Mouse (Mus musculus): ENCODE measurements at regions not wholly inside any gene's neighbourhood (a gene's known extent, or its start where the extent isn't known, plus 50 kb on each side); places are given as distances from the start of the nearest gene placed in this dataset.

DNA sequence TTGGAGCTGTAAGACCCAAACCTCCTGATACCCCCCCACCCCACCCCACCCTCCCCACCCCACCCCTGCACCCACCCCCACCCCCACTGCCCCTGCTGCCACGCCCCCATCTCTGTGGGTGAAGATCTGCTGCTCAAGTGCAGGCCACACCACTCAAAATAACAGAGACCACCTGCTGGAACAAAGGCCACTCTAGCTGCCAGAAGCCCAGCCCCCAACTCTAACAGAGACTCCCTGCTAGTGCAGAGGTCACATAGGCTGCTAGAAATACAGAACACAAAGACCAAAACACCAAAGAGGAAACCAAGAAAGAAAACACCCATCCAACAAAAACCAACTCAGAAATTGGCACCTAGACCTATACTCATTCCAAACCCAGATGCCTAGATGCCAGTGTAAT is 58.9 kb downstream of the Olfr267 start:
- no peak for DNase-seq (ENCODE audit: low read depth, low spot score)
- WGBS, result 60% methylated on average over 1 of the region's 1 CpGs

DNA sequence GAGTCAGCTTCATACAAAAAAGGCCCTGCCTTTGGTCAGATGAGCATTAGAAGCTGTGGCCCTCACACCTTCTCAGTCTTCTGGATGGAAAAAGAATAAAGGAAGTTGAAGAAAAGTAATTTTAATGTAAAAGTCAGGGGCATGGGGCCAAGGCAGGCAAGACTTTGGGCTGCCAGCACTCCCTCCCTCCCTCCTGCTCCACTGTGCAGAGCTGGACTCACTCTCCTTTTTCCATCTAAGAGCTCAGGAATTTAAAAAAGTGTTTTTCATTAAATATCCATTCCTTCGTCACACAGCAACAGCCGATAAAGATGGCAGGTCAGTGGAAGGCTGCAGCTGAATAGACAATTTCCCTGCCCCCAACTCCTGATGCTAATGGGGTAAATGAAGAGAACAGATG is 61.1 kb downstream of the Olfr267 start:
- no peak for DNase-seq (ENCODE audit: low read depth, low spot score)
- WGBS, result 87% methylated on average over 2 of the region's 2 CpGs

DNA sequence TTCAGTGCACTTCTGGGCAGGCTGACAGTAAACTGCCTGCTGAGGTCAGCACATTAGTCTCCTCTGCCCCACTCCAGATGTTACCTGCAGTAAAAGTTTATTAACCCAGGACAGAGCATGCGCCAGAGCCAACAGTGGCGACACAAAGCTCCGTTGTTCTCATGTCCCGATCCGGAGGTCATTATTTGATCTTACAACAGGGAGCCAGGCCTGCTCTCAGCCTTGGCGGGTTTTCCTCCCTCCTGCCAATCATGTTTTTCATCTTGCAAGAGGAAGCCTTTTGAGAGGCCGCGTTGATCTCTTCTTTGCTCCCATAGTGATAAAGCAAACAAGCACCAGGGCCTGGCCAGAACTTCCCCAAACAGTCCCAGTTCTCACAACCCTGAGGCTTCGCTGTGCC is 64.7 kb downstream of the Olfr267 start:
- 9% methylated on average over 9 of the region's 9 CpGs for WGBS
- DNase-seq (ENCODE audit: low read depth, low spot score), result peak; percentile 81

DNA sequence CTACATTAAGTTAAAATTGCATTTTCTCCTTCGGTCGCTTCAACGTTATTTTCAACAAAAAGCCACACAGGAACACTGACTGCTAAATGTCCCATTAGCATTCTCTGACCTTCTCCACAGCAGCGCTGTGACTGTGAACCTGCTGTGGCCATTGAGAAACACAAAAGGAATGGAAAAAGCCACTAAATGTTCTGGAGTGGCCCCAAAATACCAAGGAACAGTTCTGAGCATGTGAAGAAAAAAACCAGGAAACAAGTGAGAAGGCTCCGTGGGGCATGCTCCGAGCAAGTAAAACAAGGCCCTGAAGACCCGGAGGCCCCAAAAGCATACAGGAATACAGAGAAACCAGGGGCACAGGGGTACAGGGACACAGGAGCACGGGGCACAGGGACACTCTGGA is 66.8 kb downstream of the Olfr267 start:
- 92% methylated on average over 8 of the region's 8 CpGs for WGBS
- no peak for DNase-seq (ENCODE audit: low read depth, low spot score)

DNA sequence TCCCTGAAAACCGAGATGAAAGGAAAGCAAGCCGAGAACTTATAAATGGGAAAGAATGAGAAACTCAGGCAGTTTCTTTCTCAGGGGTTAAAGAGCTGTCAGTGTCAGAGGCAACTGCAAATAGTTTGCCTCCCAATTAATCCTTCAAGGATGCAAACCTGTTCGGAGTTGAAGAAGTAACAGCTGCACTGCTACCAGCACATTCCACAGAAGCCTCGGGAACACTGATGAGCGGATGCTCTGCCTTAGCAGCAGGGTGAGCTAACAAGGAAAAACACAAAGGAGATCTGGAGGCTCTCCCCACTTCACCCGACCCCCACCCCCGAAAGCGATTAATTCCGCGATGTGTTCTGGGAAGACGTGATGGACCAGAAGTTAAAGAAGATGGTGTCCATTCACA is 71.1 kb downstream of the Olfr267 start:
- WGBS, result 77% methylated on average over 11 of the region's 11 CpGs
- no peak for DNase-seq (ENCODE audit: low read depth, low spot score)

DNA sequence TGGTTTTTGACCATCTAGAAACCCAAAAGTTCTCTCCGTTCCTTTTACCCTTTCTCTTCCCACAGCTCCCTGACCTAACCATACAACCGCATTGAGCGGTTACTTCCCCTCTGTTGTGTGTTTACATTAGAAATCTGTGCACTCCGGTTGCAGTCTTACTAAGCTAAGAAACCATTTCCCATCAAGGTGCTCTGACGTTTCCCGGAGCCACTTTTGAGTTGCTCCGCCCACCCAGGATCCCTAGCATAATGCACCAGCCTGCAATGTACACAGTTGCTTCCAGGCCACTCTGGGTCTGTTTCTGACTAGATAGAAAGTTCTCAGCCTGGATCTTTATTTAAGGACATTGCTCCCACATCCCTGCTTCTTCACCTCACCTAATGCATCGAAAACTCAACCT is 71.7 kb downstream of the Olfr267 start:
- no peak for DNase-seq (ENCODE audit: low read depth, low spot score)
- 58% methylated on average over 8 of the region's 8 CpGs for WGBS

DNA sequence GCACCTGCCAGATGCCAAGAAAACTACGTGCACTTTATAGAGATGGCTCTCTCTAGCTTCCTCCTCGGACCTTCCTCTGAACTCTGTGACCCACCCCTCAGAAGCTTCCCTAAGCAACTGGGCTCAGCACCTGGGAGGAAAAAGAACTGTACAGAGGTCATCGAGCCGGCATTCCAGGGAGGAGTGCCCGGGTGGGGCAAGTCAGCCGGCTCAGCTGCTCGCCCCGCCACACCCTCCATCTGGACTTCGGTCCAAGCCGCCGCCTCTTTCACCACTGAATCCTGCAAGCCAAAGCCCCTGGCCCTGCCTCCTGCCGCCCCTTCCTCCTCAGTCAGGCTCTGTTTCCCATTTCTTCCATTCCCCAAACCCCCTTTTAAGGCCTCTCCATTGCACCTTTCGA is 73.3 kb downstream of the Olfr267 start:
- peak; percentile 95 for DNase-seq (ENCODE audit: low read depth, low spot score)
- 21% methylated on average over 13 of the region's 13 CpGs for WGBS

DNA sequence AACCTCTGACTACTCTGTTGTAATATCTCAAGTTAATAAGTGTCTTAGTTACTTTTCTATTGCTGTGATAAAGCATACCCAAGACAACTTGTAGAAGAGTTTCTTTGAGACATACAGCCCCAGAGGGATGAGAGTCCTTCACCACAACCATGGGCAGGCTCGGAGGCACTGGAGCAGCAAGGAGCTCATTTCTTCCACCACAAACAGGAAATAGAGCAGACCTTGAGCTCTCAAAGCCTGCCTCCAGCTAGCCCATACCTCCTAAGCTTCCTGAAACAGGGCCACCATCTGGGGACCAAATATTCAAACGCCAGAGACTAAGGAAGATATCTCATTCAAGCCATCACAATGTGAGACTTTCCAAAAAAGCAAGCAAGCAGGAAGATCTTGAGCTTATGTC is 74.6 kb downstream of the Olfr267 start:
- DNase-seq (ENCODE audit: low read depth, low spot score), result no peak
- WGBS, result 86% methylated on average over 2 of the region's 2 CpGs

DNA sequence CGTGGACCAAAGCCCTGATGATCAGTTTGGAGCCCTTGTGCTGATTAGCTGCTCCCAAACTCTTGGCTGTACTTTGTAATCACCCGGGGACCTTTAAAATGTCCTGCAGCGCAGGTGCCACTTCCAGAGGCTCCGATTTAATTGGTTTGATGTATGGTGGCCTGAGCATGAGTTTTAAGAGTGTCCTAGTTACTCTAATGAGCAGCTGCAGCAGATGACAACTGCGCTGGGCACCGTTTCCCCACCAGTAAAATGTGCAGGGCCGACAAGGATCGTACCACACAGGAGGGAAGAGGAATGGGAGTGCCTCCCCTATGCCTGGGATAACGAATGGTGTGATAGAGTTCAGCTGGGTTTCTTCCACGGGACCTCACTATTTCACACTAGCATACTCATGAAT is 75.3 kb downstream of the Olfr267 start:
- WGBS, result 91% methylated on average over 10 of the region's 10 CpGs
- DNase-seq (ENCODE audit: low read depth, low spot score), result no peak

DNA sequence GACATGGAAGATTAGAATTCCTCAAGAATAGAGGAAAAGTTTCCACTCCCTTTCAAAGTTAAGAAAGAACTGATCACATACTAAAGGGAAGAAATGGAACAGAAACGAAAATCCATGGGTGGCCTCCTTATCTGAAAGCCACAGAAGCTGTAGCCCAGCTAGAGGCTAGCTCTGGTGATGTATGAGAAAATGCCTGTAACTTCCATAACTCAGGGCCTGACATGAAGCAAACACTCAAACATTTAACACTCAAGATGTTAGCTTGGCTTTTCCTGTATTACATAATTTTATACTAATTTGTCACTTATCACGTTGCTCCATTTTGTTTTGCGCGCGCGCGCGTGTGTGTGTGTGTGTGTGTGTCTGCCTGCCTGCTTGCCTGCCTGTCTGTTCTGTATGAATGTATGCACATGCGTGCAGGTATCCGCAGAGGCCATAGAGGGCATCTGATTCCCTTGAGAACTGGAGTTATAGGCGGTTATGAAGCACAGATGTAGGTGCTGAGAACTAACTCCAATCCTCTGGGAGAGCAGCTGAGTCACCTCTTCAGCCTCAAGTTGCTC is 88.2 kb downstream of the Olfr267 start:
- WGBS, result 89% methylated on average over 11 of the region's 11 CpGs
- DNase-seq (ENCODE audit: low read depth, low spot score), result no peak

DNA sequence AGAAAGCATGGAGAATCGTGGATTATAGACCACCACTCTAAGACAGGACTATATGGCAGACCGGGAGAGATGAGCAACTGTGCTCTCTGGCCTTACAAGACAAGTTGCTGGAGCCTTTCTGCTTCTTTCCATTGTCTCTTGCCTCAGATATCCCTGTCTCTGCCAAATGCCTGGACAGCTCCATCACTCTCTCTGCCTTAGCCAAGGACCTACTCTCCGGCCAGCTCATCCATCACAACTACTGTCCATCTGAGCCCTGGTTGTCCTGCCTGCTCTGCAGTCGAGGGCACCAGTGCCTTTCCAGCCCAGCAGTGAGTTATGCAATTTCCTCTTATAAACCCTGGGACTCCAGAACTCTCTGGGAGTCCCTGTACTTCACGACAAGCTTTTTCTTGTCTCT is 88.7 kb downstream of the Olfr267 start:
- no peak for DNase-seq (ENCODE audit: low read depth, low spot score)
- 61% methylated on average over 5 of the region's 5 CpGs for whole genome bisulfite sequencing

DNA sequence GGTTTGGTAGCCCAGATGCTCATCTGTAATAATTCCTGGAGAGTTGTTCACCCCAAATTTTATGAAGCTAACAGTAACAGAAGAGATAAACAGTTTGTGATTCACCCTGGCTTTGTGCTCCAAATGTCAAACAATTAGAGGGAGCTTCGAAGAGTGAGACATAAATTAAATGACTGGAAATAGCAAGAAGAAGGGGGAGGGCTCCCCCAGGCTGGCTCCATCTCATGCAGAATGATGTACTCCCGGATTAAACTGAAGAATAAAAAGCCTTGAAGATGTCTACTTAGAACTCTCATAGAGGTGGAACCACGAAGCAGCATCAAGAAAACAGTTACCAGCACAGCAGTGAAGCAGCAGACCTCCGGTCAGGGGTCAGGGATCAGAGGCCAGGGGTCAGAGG is 90.8 kb downstream of the Olfr267 start:
- no peak for DNase-seq (ENCODE audit: low read depth, low spot score)
- WGBS, result 59% methylated on average over 4 of the region's 4 CpGs

DNA sequence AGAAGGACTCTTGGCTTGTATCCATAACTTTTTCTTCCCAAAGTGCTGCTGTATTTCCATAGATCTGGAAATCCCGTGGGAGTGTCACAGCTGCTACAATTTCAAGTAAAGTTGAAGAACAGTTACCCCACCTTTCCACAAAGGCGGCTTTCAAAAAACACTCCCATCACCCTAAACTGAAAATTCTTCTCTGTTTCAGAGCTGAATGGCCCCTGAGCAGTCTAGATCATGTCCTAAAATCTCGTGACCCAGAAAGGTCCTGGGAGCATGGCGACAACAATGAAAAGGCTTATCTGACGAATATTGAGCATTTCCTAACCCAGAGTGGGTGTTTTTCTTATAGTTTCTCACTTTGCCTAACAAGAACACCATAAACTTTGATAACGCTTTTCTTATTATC is 92.2 kb downstream of the Olfr267 start:
- 86% methylated on average over 6 of the region's 6 CpGs for WGBS
- no peak for DNase-seq (ENCODE audit: low read depth, low spot score)

DNA sequence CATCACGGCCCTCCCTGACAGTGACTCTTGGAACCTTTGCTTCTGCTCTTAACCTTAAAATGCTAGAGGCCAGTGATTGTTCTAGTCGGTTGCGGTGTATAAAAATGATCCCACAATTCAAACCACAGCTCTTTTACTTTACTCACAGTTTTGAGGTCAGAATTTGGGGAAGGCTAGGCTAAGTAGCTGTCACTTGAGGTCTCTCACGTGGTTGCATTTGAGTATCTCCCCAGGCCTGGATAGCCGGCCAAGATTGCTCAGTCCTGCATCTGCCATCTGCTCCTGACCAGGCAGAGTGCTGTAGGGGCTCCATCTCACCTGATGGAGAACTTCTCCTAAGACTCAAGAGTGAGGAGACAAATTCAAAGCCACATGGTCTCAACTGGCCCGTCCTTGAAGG is 94.5 kb downstream of the Olfr267 start:
- WGBS, result 81% methylated on average over 6 of the region's 6 CpGs
- no peak for DNase-seq (ENCODE audit: low read depth, low spot score)

DNA sequence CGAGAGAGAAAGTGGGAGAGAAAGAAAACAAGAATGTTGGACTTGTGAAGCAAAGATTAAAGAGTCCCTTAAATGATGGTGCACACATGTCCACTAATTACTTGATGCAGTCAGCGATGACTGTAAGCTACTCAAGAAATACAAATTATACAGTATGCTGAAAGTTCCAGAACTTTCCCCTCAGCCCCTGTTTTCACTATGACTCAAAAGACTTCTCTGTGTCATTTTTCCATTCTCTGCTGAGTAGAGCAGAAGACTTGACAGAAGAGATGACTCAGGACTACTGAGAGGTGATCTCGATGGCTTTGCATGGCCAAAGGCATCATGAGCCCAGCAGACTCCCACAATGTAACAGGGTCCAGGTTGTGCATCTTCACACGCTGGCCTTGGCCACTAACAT is 105.6 kb downstream of the Olfr267 start:
- DNase-seq (ENCODE audit: low read depth, low spot score), result no peak
- WGBS, result 92% methylated on average over 4 of the region's 4 CpGs

DNA sequence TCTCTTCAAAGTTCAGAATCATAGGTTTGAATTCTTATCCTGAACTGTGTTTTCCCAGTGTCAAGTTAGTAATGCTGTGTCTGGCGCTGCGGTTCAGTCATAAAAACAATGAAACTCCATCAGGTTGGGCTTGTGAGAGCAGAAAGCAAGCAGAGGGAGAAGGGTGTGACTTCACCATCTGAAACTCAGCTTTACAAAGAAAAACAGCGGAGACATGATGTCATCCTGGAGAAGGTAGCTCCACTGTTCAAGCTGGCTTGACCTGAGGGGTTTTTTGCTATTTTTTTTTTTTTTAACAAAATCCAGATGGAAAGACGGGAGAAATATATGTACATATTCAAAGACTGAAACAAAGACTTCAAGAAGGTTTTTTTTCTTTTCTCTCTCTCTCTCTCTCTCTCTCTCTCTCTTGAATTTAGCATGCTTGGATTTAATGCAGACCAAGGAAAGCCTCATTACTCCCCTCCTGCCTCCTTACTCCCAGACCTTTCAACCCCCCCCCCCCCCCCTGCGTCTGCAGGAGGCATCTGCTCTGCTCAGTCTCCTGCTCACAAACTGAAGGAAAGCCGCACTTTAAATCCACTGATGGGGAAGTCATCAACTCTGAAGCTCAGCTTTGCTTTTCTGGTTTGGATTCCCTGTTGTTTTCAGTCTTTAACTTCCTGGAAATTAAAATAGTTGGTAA is 109.7 kb downstream of the Olfr267 start:
- 61% methylated on average over 6 of the region's 6 CpGs for WGBS
- no peak for DNase-seq (ENCODE audit: low read depth, low spot score)

DNA sequence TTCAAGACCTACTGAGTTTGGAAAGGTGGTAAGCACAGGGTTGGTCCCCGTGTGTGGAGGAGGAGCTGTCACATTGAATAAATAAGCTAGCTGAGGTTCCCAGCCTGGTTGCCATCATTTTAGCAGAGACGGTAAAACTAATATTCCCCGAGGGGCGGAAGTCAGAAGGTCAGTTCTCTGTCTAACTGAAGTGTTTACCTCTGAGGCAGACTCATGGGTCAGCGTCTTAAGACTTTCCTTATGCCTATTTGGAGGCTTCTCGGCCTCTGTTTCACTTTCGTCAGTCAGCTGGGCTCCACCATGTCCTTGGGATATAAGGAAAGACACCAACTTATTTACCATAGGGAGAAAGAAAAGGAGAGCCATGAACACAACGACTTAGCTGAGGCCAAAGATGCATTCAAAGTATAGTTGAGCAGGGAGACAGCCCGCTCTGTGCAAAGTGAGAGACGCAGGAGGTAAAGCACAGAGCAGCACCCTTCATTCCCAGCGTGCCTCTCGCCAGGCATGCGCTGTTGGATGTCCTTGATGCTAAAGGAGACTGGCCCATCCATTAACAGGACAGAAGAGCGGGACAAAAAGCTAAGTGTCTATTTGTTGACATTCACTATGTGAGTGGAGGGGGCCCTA is 116.0 kb downstream of the Olfr267 start:
- 73% methylated on average over 14 of the region's 14 CpGs for WGBS

DNA sequence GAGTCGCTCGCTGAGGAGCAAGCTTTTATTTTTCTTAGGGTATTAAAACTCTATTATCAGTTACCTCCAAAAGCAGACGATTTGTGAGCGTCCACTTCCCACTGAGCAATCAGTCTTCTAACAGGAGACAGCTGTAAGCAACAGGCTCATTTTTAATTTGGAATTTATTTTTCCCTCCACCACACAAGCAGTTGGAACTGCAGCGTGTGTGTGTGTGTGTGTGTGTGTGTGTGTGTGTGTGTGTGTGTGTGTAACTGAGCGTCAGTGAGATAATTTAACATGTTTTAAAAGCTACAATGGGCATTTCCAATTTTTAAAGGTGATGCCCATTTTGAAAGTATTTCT is 116.6 kb downstream of the Olfr267 start:
- 64% methylated on average over 6 of the region's 6 CpGs for WGBS
- DNase-seq (ENCODE audit: low read depth, low spot score), result no peak

More for the DNA sequence above, 116.0 kb downstream of the Olfr267 start:
- no peak for DNase-seq (ENCODE audit: low read depth, low spot score)

DNA sequence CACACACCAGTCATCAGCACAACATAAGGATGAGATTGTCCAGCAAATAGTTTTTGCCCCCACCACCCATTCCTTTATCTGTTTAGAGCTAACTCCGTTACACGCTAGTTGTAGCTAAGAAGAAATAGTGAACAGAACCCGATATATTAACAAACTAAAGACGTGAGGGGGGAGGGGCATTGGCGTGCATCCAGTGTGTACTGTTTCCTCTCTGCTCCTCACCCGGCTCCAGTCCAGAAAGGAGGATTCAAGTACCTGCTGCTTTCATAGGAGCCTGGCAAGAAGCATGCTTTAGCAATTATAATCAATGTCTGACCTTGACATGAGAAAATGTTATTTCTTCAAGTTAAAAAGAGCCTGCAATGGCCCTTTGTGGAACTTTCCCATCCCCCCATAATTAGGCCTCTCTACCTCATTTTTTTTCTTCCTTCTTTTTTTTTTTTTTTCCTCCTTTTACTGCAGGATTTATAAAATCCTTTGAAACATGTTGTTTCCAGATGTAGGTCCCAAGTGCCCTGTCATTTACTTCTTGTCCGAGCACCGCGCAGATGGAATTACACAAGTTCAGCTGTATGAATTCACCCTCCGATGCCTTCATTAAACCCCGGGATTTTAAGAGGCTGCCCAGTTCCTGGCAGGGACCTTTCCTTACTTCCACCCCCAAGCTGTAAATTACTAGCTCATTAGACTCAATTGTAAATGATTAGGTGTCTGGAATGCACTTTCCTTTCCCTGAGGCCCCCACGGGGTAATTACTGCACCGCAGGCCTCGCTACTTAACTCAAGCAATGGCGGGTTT is 116.6 kb upstream of the Lpar1 start:
- no peak for DNase-seq (ENCODE audit: low read depth, low spot score)

DNA sequence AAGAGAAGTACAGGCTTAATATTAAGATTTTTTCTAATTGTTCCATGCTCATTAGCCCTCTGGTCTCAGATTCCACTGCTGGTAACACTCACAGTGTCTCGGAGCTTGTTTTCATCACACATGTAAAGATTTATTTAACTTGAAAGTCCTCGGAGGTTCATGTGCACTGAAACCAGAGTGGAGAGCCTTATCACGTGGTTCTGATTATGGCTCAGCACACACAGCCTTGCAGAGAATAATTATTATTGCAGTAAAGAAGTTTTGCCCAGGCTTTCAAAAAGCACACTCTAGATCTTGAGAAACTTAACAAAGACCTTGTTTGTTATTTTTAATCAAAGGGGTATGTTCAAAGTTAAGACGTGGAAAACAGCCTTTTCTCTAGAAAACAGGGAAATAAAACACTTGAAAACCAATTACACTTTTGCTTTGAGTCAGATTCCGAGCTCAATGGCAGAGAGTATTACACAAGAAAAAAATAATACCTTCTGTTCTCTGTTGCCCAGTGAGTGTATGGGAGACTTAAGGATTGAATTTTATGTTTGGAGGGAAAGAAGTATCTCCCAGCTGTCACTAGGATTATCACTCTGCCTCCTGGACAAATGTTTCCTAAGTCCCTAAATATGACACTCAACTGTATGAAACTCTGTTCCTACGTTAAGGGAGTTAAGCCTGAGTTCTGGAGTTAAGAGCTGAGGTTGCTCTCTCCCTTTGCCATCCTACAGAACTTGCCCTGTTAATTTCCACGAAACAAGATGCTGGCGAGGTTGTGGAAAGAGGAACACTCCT is 114.9 kb upstream of the Lpar1 start:
- 48% methylated on average over 8 of the region's 8 CpGs for WGBS
- no peak for DNase-seq (ENCODE audit: low read depth, low spot score)

More for the DNA sequence above, 116.6 kb upstream of the Lpar1 start:
- WGBS, result 58% methylated on average over 15 of the region's 15 CpGs
